Mouse (Mus musculus): Measurements from ENCODE around the gene Serpina12. TPM values are rescaled to one million over a fixed set of nuclear protein-coding genes. Genes with fewer than 3 reads are reported as not detected.

Serpina12 gene
- not detected for total RNA-seq (2023)

GRCm38 (mm10) chr12:104044343-104044742 lies at the start of gene Serpina12:
TSS of gene Serpina12 (minus strand) at chr12:104044443.

GRCm38 (mm10) chr12:104013620-104014019 lies 30.6 kb downstream of the Serpina12 start, which contains the start of gene Serpina9:
TSS of gene Serpina9 (minus strand) at chr12:104013755.

GRCm38 (mm10) chr12:103989857-103990256 lies 54.4 kb downstream of the Serpina12 start, which contains the start of gene Serpina11:
TSS of gene Serpina11 (minus strand) at chr12:103989957.

Other genes starting within 250 kb of the Serpina12 start
- gene Serpina1b, start 214.1 kb downstream of the Serpina12 start, total RNA-seq (2023), result not detected
- gene Serpina1a, start 180.9 kb downstream of the Serpina12 start, total RNA-seq (2023), result not detected
- not detected for gene Serpina1c, start 139.6 kb downstream of the Serpina12 start, total RNA-seq (2023)
- gene Serpina1e, start 85.5 kb downstream of the Serpina12 start, total RNA-seq (2023), result not detected
- not detected for gene Serpina11, start 54.5 kb downstream of the Serpina12 start, total RNA-seq (2023)
- gene Serpina9, start 30.7 kb downstream of the Serpina12 start, total RNA-seq (2023), result not detected
- gene Serpina5, start 56.7 kb upstream of the Serpina12 start, total RNA-seq (2023), result not detected
- not detected for gene Serpina3a, start 68.3 kb upstream of the Serpina12 start, total RNA-seq (2023)
- gene Serpina3b, start 83.6 kb upstream of the Serpina12 start, total RNA-seq (2023), result not detected
- not detected for gene Serpina3c, start 109.4 kb upstream of the Serpina12 start, total RNA-seq (2023)
- 1.1 TPM for gene Serpina3f, start 170.1 kb upstream of the Serpina12 start, total RNA-seq (2023)
- gene Serpina3g, start 191.8 kb upstream of the Serpina12 start, total RNA-seq (2023), result 12.3 TPM
- not detected for gene Serpina3i, start 218.7 kb upstream of the Serpina12 start, total RNA-seq (2023)